Mouse (Mus musculus) cerebellum, adult 2 months (tissue): ENCODE results near the gene Agbl4. TPM values are rescaled to one million over a fixed set of nuclear protein-coding genes. Genes with fewer than 3 reads are reported as not detected.

Source experiments
- DNase-seq, 2 experiments: peaks; one replicate each; pipeline ENCODE4 v3.0.0; 2021
- H3K27ac ChIP-seq: fragments of 200-500 bp; 2 replicates; pipeline ENCODE4 v1.5.1; 2012; ENCODE audit warnings: low read length, control low read depth, inconsistent platforms; ENCODE audit not compliant: insufficient read depth
- H3K27me3 ChIP-seq: fragments of 200-500 bp; 2 replicates; pipeline ENCODE4 v1.6.1; 2012; ENCODE audit warnings: inconsistent platforms, mild to moderate bottlenecking, low read length, moderate library complexity; ENCODE audit not compliant: control insufficient read depth, insufficient read depth
- H3K4me1 ChIP-seq: fragments of 200-500 bp; 2 replicates; pipeline ENCODE4 v1.6.1; 2011; ENCODE audit warnings: low read length; ENCODE audit not compliant: control insufficient read depth, insufficient read depth
- H3K4me3 ChIP-seq: fragments of 200-500 bp; replicated peaks from 2 replicates; pipeline ENCODE3; 2011; ENCODE audit warnings: mild to moderate bottlenecking, low read depth, low read length, control low read depth; ENCODE audit not compliant: insufficient read depth
- CTCF ChIP-seq: fragments of 200-500 bp; IDR thresholded peaks from 2 replicates; pipeline ENCODE4 v1.5.1; 2011; ENCODE audit warnings: low read depth, mild to moderate bottlenecking, control low read depth, low read length, moderate library complexity, borderline replicate concordance; ENCODE audit not compliant: insufficient read depth
- POLR2A ChIP-seq: fragments of 200-500 bp; IDR thresholded peaks from 2 replicates; pipeline ENCODE4 v1.6.1; 2011; ENCODE audit warnings: low read length, control low read depth, borderline replicate concordance; ENCODE audit not compliant: insufficient read depth
- WGBS: fragments of 180-500 bp; shearing (Covaris S2); methylation state at CpG from one replicate; pipeline ENCODE4 v1.1.7; 2018; 5-methylcytosine and 5-hydroxymethylcytosine counted together
- polyA plus RNA-seq: library from polyadenylated mRNA; depleted of rRNA; stranded (reverse); fragments of >200 nt; gene quantifications from 2 replicates; pipeline ENCODE4 v1.2.3, GENCODE M21; 2012

Gene Agbl4
- polyA plus RNA-seq, 1 experiment = 4.8 TPM

DNA sequence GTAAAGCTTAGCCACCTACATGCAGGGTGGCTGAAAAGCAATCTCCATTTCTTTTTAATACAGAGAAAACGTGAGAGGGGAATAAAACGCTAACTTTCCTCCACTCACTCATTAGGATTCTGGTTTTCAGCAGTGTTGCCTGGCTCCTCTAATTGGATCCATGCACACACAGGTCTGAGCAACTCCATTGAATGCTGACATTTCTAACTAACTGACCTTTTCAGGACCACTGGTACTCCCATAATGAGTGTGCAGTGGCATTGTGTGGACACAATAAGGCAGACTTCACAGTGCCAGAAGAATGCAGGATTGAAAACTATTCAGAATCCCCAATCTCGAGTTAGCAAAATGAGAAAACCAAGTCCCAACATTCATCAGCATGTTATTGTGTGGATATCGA is 952.5 kb downstream of the Agbl4 start:
- WGBS = 16% methylated on average over 4 of the region's 4 CpGs

GRCm38 (mm10) chr4:111350615-111351525 is 953.4 kb downstream of the Agbl4 start:
- DNase-seq = no peak
- 45% methylated on average over 6 of the region's 6 CpGs for WGBS
- Histone ChIP-seq H3K4me3 (no peak overlapping the region), H3K27ac (no peak overlapping the region), H3K27me3 (no peaks in the 10 kb centered on the region), H3K4me1 (no peaks in the 10 kb centered on the region)
- TF ChIP-seq POLR2A (no peak), CTCF (no peak)

More for the DNA sequence above, 952.5 kb downstream of the Agbl4 start:
- TF ChIP-seq POLR2A (no peak), CTCF (no peak)
- Histone ChIP-seq H3K27ac (no peak overlapping the region), H3K4me3 (no peak overlapping the region), H3K4me1 (no peaks in the 10 kb centered on the region), H3K27me3 (no peaks in the 10 kb centered on the region)
- no peak for DNase-seq

DNA sequence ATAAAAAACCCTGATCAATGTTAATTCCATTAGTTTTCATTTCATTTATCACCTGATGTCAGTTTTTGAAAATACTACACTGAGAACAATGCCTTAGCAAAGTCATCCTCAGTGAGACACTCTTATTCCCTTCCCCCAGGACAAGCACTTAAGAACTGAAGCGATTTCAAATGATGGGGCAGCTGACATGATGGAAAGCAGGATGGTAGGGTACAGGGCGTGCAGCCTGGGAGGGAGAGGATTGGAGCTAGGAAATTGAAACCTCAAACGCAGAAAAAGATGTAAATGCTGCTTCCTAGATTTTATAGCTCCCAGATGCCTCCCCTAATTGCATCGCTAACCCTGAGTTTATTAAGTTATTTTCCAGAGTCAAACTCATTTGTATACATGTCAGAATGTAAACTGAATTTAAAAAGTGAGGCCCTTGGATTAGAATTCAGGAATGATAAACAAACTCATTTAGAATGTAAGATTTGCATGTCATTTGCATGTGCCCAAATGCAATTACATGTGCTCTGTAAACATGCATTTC is 959.2 kb downstream of the Agbl4 start:
- no peak for TF ChIP-seq POLR2A
- no peak for TF ChIP-seq CTCF
- 74% methylated on average over 4 of the region's 4 CpGs for WGBS
- no peaks in the 10 kb centered on the region for H3K27me3 ChIP-seq
- H3K4me1 ChIP-seq = no peaks in the 10 kb centered on the region
- DNase-seq = no peak
- no peak overlapping the region for H3K27ac ChIP-seq
- no peak overlapping the region for H3K4me3 ChIP-seq

- Histone ChIP-seq H3K4me1 (no peaks in the 10 kb centered on the region), H3K27ac (no peak overlapping the region), H3K27me3 (no peaks in the 10 kb centered on the region), H3K4me3 (no peak overlapping the region)
- WGBS = 87% methylated on average over 3 of the region's 3 CpGs
- TF ChIP-seq CTCF = no peak
- TF ChIP-seq POLR2A = no peak
- DNase-seq = no peak
These were observed 959.7 kb downstream of the Agbl4 start for GRCm38 (mm10) chr4:111357176-111357575.

- Histone ChIP-seq H3K4me1 (no peaks in the 10 kb centered on the region), H3K4me3 (no peak overlapping the region), H3K27me3 (no peaks in the 10 kb centered on the region), H3K27ac (no peak overlapping the region)
- DNase-seq = no peak
- TF ChIP-seq POLR2A (no peak), CTCF (no peak)
- WGBS = 32% methylated on average over 2 of the region's 2 CpGs
These were observed 966.7 kb downstream of the Agbl4 start for GRCm38 (mm10) chr4:111364199-111364598.

- WGBS = 28% methylated on average over 2 of the region's 2 CpGs
- Histone ChIP-seq H3K27ac (no peak overlapping the region), H3K4me3 (no peak overlapping the region), H3K27me3 (no peaks in the 10 kb centered on the region), H3K4me1 (no peaks in the 10 kb centered on the region)
- TF ChIP-seq POLR2A = no peak
- no peak for TF ChIP-seq CTCF
- no peak for DNase-seq
These were observed 970.3 kb downstream of the Agbl4 start for GRCm38 (mm10) chr4:111367771-111368170.

DNA sequence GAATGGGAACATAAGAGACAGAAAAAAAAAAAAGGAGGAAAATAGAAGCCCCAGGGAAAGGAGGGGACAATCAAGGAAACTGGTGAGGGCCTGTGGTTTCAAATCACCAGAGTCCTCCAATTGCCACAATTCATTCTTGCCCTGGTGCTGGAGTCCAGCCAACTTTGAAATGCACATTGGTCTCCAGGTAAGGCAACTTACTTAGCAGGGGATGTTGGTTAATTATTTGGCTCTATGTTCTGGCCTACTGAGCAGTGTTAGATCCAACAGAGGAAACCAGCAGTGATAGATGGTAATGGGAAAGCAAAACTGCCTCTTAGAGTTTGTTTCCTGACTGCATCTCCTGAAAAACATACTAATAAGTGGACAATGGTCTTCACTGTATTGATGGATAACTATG is 979.7 kb downstream of the Agbl4 start:
- no peak for DNase-seq
- Histone ChIP-seq H3K27me3 (no peaks in the 10 kb centered on the region), H3K4me1 (no peaks in the 10 kb centered on the region), H3K4me3 (no peak overlapping the region), H3K27ac (no peak overlapping the region)
- TF ChIP-seq CTCF (no peak), POLR2A (no peak)

- H3K4me3 ChIP-seq = no peak overlapping the region
- TF ChIP-seq POLR2A (no peak), CTCF (no peak)
- no peak for DNase-seq
- WGBS = 89% methylated on average over 3 of the region's 3 CpGs
- H3K4me1 ChIP-seq = no peaks in the 10 kb centered on the region
- H3K27ac ChIP-seq = no peak overlapping the region
- no peaks in the 10 kb centered on the region for H3K27me3 ChIP-seq
These were observed 980.6 kb downstream of the Agbl4 start for GRCm38 (mm10) chr4:111378071-111378470.
